Mouse (Mus musculus) inflammation-experienced regulatory T-cells, adult 16 weeks (primary cell): ENCODE results near the gene Klf2. TPM values are rescaled to one million over a fixed set of nuclear protein-coding genes. Genes with fewer than 3 reads are reported as not detected.

ENCODE experiments used
- polyA plus RNA-seq: library from polyadenylated mRNA; unstranded; fragments of 100-300 nt; shearing (Covaris generic); gene quantifications from one replicate; pipeline ENCODE4 v1.2.1, GENCODE M21; 2017

Klf2 gene
- 12.4 TPM for polyA plus RNA-seq

GRCm38 (mm10) chr8:72318801-72319322, at the start of gene Klf2:
Klf2 (plus strand) TSS chr8:72319033.

GRCm38 (mm10) chr8:72305210-72305905, 13.5 kb upstream of the Klf2 start, which contains the start of gene Gm10282:
Gm10282 (minus strand) TSS chr8:72305260.

Other genes starting within 250 kb of the Klf2 start
- gene Olfr373, start 235.9 kb upstream of the Klf2 start, polyA plus RNA-seq = 0.44 TPM
- not detected for gene Olfr374, start 212.0 kb upstream of the Klf2 start, polyA plus RNA-seq
- 307 TPM for gene Tpm4, start 184.1 kb upstream of the Klf2 start, polyA plus RNA-seq
- 214 TPM for gene Rab8a, start 157.8 kb upstream of the Klf2 start, polyA plus RNA-seq
- gene Hsh2d, start 129.4 kb upstream of the Klf2 start, polyA plus RNA-seq = 28.7 TPM
- 0.18 TPM for gene Cib3, start 106.2 kb upstream of the Klf2 start, polyA plus RNA-seq
- not detected for gene Gm11034, start 105.4 kb upstream of the Klf2 start, polyA plus RNA-seq
- 138 TPM for gene Fam32a, start 99.3 kb upstream of the Klf2 start, polyA plus RNA-seq
- gene Ap1m1, start 79.0 kb upstream of the Klf2 start, polyA plus RNA-seq = 193 TPM
- 3.1 TPM for gene Gm10282, start 13.8 kb upstream of the Klf2 start, polyA plus RNA-seq
- 50.0 TPM for gene Eps15l1, start 102.4 kb downstream of the Klf2 start, polyA plus RNA-seq
- gene Calr3, start 124.8 kb downstream of the Klf2 start, polyA plus RNA-seq = 0.52 TPM
- gene 1700030K09Rik, start 124.8 kb downstream of the Klf2 start, polyA plus RNA-seq = 10.5 TPM
- 124 TPM for gene Cherp, start 156.2 kb downstream of the Klf2 start, polyA plus RNA-seq
- 5.8 TPM for gene Slc35e1, start 173.6 kb downstream of the Klf2 start, polyA plus RNA-seq
- 8.3 TPM for gene Med26, start 229.2 kb downstream of the Klf2 start, polyA plus RNA-seq